Mouse (Mus musculus) limb, embryonic 12.5 days (tissue): Measurements from ENCODE around the gene Med24. TPM values are rescaled to one million over a fixed set of nuclear protein-coding genes. Genes with fewer than 3 reads are reported as not detected.
A peak's percentile ranks its signal among the peaks of the same experiment; 100 is the strongest.

Source experiments
- ATAC-seq: fragments of 200-750 bp; cut with Nextera tagmentation; 2 replicates; pipeline ENCODE4 v1.8.0; 2017; ENCODE audit warnings: low read depth, moderate TSS enrichment; ENCODE audit not compliant: insufficient number of reproducible peaks, insufficient read depth, low FRiP score, low TSS enrichment
- H3K27ac ChIP-seq: fragments of 300-500 bp; sonication (generic); 2 replicates; pipeline ENCODE4 v1.5.1; 2016; ENCODE audit warnings: mild to moderate bottlenecking, moderate library complexity
- H3K27me3 ChIP-seq: fragments of 300-500 bp; sonication (generic); 2 replicates; pipeline ENCODE4 v1.6.1; 2016; ENCODE audit warnings: mild to moderate bottlenecking, moderate library complexity
- H3K36me3 ChIP-seq: fragments of 300-500 bp; sonication (generic); 2 replicates; pipeline ENCODE4 v1.6.1; 2016; ENCODE audit warnings: mild to moderate bottlenecking, moderate library complexity
- H3K4me1 ChIP-seq: fragments of 300-500 bp; sonication (generic); replicated peaks from 2 replicates; pipeline ENCODE4 v1.6.1; 2016
- H3K4me2 ChIP-seq: fragments of 300-500 bp; sonication (generic); 2 replicates; pipeline ENCODE4 v1.6.1; 2016; ENCODE audit warnings: mild to moderate bottlenecking, moderate library complexity
- H3K4me3 ChIP-seq: fragments of 300-500 bp; sonication (generic); replicated peaks from 2 replicates; pipeline ENCODE4 v1.5.1; 2016; ENCODE audit warnings: mild to moderate bottlenecking
- H3K9ac ChIP-seq: fragments of 300-500 bp; sonication (generic); replicated peaks from 2 replicates; pipeline ENCODE4 v1.6.1; 2016; ENCODE audit warnings: mild to moderate bottlenecking, moderate library complexity
- H3K9me3 ChIP-seq: fragments of 300-500 bp; sonication (generic); 2 replicates; pipeline ENCODE4 v1.6.1; 2016; ENCODE audit warnings: mild to moderate bottlenecking, moderate library complexity
- WGBS: fragments of 180-500 bp; shearing (Covaris S2); methylation state at CpG from one replicate; pipeline ENCODE4 v1.1.7; 2016; 5-methylcytosine and 5-hydroxymethylcytosine counted together
- polyA plus RNA-seq: library from polyadenylated mRNA; unstranded; fragments of >200 nt; fragmentation: Nextera tagmentation; extraction: Ambion mirVana; gene quantifications from 2 replicates; pipeline ENCODE4 v1.2.1, GENCODE M21; 2016

Gene Med24
- polyA plus RNA-seq, 1 experiment from 2014 or later, result 79.3 TPM

GRCm38 (mm10) chr11:98764091-98764490 lies 34.9 kb upstream of the Med24 start:
- H3K4me2 ChIP-seq, result no peak overlapping the region
- H3K9me3 ChIP-seq, result no peaks in the 10 kb centered on the region
- H3K4me3 ChIP-seq, result no peak overlapping the region
- H3K9ac ChIP-seq, result no peak overlapping the region
- 82% methylated on average over 18 of the region's 18 CpGs for WGBS
- no peak overlapping the region for H3K27ac ChIP-seq
- H3K36me3 ChIP-seq, result peaks cover 69% of the 10 kb centered on the region
- no peaks in the 10 kb centered on the region for H3K27me3 ChIP-seq
- no peak for ATAC-seq
- peaks cover 36% of the 10 kb centered on the region for H3K4me1 ChIP-seq

- WGBS, result 91% methylated on average over 8 of the region's 8 CpGs
- no peaks in the 10 kb centered on the region for H3K27me3 ChIP-seq
- H3K9me3 ChIP-seq, result no peaks in the 10 kb centered on the region
- no peak overlapping the region for H3K9ac ChIP-seq
- H3K36me3 ChIP-seq, result peaks cover 69% of the 10 kb centered on the region
- H3K27ac ChIP-seq, result no peak overlapping the region
- H3K4me2 ChIP-seq, result no peak overlapping the region
- peaks cover 34% of the 10 kb centered on the region for H3K4me1 ChIP-seq
- no peak overlapping the region for H3K4me3 ChIP-seq
- no peak for ATAC-seq
Observed at GRCm38 (mm10) chr11:98763502-98763861, 34.2 kb upstream of the Med24 start.

- no peak for ATAC-seq
- Histone ChIP-seq H3K27ac (no peak overlapping the region), H3K4me2 (no peak overlapping the region), H3K9me3 (no peaks in the 10 kb centered on the region), H3K9ac (no peak overlapping the region), H3K4me1 (peaks cover 28% of the 10 kb centered on the region), H3K36me3 (peaks cover 70% of the 10 kb centered on the region), H3K27me3 (no peaks in the 10 kb centered on the region), H3K4me3 (no peak overlapping the region)
- WGBS, result 68% methylated on average over 17 of the region's 17 CpGs
Observed at GRCm38 (mm10) chr11:98762756-98763501, 33.7 kb upstream of the Med24 start.

- Histone ChIP-seq H3K4me1 (peaks cover 18% of the 10 kb centered on the region), H3K4me2 (no peak overlapping the region), H3K27ac (no peak overlapping the region), H3K4me3 (no peak overlapping the region), H3K36me3 (peaks cover 75% of the 10 kb centered on the region), H3K27me3 (no peaks in the 10 kb centered on the region), H3K9me3 (no peaks in the 10 kb centered on the region), H3K9ac (no peak overlapping the region)
- WGBS, result 87% methylated on average over 4 of the region's 4 CpGs
- ATAC-seq, result no peak
Observed at GRCm38 (mm10) chr11:98761939-98762338, 32.7 kb upstream of the Med24 start.

- H3K9me3 ChIP-seq, result no peaks in the 10 kb centered on the region
- no peak overlapping the region for H3K9ac ChIP-seq
- H3K36me3 ChIP-seq, result peaks cover 67% of the 10 kb centered on the region
- peaks cover 21% of the 10 kb centered on the region for H3K4me1 ChIP-seq
- WGBS, result 86% methylated on average over 12 of the region's 12 CpGs
- H3K27ac ChIP-seq, result no peak overlapping the region
- H3K4me3 ChIP-seq, result no peak overlapping the region
- no peak for ATAC-seq
- no peaks in the 10 kb centered on the region for H3K27me3 ChIP-seq
- no peak overlapping the region for H3K4me2 ChIP-seq
Observed at GRCm38 (mm10) chr11:98756711-98757110, 27.5 kb upstream of the Med24 start.

- H3K36me3 ChIP-seq, result peaks cover 58% of the 10 kb centered on the region
- 93% methylated on average over 6 of the region's 6 CpGs for WGBS
- ATAC-seq, result no peak
Observed at GRCm38 (mm10) chr11:98755726-98756380, 26.6 kb upstream of the Med24 start.

GRCm38 (mm10) chr11:98754621-98755181 lies 25.5 kb upstream of the Med24 start:
- 23% methylated on average over 7 of the region's 7 CpGs for WGBS
- H3K9me3 ChIP-seq, result no peaks in the 10 kb centered on the region
- H3K4me3 ChIP-seq, result no peak overlapping the region
- H3K4me2 ChIP-seq, result no peak overlapping the region
- ATAC-seq, result peak; percentile 28
- H3K9ac ChIP-seq, result 0 out of 2 replicates have a peak overlapping the region, but pooled peaks have one; percentile 18
- H3K27ac ChIP-seq, result peak overlapping the region; percentile 59
- no peaks in the 10 kb centered on the region for H3K27me3 ChIP-seq
- peaks cover 47% of the 10 kb centered on the region for H3K36me3 ChIP-seq
- H3K4me1 ChIP-seq, result peaks cover 41% of the 10 kb centered on the region

More at GRCm38 (mm10) chr11:98755726-98756380, 26.6 kb upstream of the Med24 start:
- Histone ChIP-seq H3K27me3 (no peaks in the 10 kb centered on the region), H3K4me3 (no peak overlapping the region), H3K27ac (no peak overlapping the region), H3K9me3 (no peaks in the 10 kb centered on the region), H3K9ac (no peak overlapping the region), H3K4me2 (no peak overlapping the region), H3K4me1 (peaks cover 29% of the 10 kb centered on the region)

GRCm38 (mm10) chr11:98754151-98754620 lies 25.0 kb upstream of the Med24 start:
- Histone ChIP-seq H3K27ac (peak overlapping the region; percentile 59), H3K4me2 (no peak overlapping the region), H3K4me1 (peaks cover 46% of the 10 kb centered on the region), H3K4me3 (no peak overlapping the region), H3K36me3 (peaks cover 47% of the 10 kb centered on the region), H3K27me3 (no peaks in the 10 kb centered on the region), H3K9ac (0 out of 2 replicates have a peak overlapping the region, but pooled peaks have one; percentile 18), H3K9me3 (no peaks in the 10 kb centered on the region)
- ATAC-seq, result 0 out of 2 replicates have a peak, but pooled peaks have one; percentile 26
- 75% methylated on average over 9 of the region's 9 CpGs for WGBS

- no peak overlapping the region for H3K9ac ChIP-seq
- ATAC-seq, result no peak
- H3K36me3 ChIP-seq, result peaks cover 39% of the 10 kb centered on the region
- peaks cover 55% of the 10 kb centered on the region for H3K4me1 ChIP-seq
- H3K4me2 ChIP-seq, result no peak overlapping the region
- no peaks in the 10 kb centered on the region for H3K9me3 ChIP-seq
- H3K27me3 ChIP-seq, result no peaks in the 10 kb centered on the region
- H3K4me3 ChIP-seq, result no peak overlapping the region
- H3K27ac ChIP-seq, result 0 out of 2 replicates have a peak overlapping the region, but pooled peaks have one; percentile 12
- 84% methylated on average over 5 of the region's 5 CpGs for WGBS
Observed at GRCm38 (mm10) chr11:98753264-98753663, 24.0 kb upstream of the Med24 start.

- peaks cover 61% of the 10 kb centered on the region for H3K4me1 ChIP-seq
- H3K36me3 ChIP-seq, result peaks cover 37% of the 10 kb centered on the region
- no peaks in the 10 kb centered on the region for H3K9me3 ChIP-seq
- H3K9ac ChIP-seq, result no peak overlapping the region
- H3K27me3 ChIP-seq, result no peaks in the 10 kb centered on the region
- H3K4me3 ChIP-seq, result no peak overlapping the region
- ATAC-seq, result no peak
- H3K27ac ChIP-seq, result no peak overlapping the region
- H3K4me2 ChIP-seq, result no peak overlapping the region
- WGBS, result 85% methylated on average over 10 of the region's 10 CpGs
Observed at GRCm38 (mm10) chr11:98752562-98753140, 23.4 kb upstream of the Med24 start.

- H3K4me2 ChIP-seq, result peak overlapping the region; percentile 32; the same call in 1 of the 2 replicates
- 48% methylated on average over 6 of the region's 6 CpGs for WGBS
- peak overlapping the region; percentile 80 for H3K27ac ChIP-seq
Observed at GRCm38 (mm10) chr11:98751221-98751782, 22.1 kb upstream of the Med24 start.

More at GRCm38 (mm10) chr11:98751221-98751782, 22.1 kb upstream of the Med24 start:
- no peaks in the 10 kb centered on the region for H3K9me3 ChIP-seq
- peaks cover 26% of the 10 kb centered on the region; the same call in 1 of the 2 replicates for H3K36me3 ChIP-seq
- peak overlapping the region; percentile 40 for H3K9ac ChIP-seq
- ATAC-seq, result no peak
- no peak overlapping the region for H3K4me3 ChIP-seq
- no peaks in the 10 kb centered on the region for H3K27me3 ChIP-seq
- H3K4me1 ChIP-seq, result peaks cover 75% of the 10 kb centered on the region
